Mouse (Mus musculus) CH12.LX (cell line): ENCODE data around the gene Glyr1. TPM values are rescaled to one million over a fixed set of nuclear protein-coding genes. Genes with fewer than 3 reads are reported as not detected.

Experiments used
- DNase-seq: peaks from one replicate; pipeline ENCODE4 v3.0.0-alpha.2; 2013; ENCODE audit errors: extremely low read depth
- H3K27ac ChIP-seq: 2 replicates; pipeline ENCODE4 v1.5.1; 2012; ENCODE audit warnings: low read depth, mild to moderate bottlenecking, control low read depth, moderate library complexity; ENCODE audit not compliant: insufficient read depth
- H3K27me3 ChIP-seq: replicated peaks from 2 replicates; pipeline ENCODE3; 2012; ENCODE audit warnings: inconsistent platforms
- H3K36me3 ChIP-seq, 2 experiments: replicated peaks in 1 of 2; 2 replicates each; pipeline versions ENCODE3 to v1.6.1; 2012; ENCODE audit warnings: inconsistent platforms in 1 of 2, low read length in 1 of 2, mild to moderate bottlenecking in 1 of 2, mixed read lengths in 1 of 2, moderate library complexity in 1 of 2; ENCODE audit not compliant: control insufficient read depth in 1 of 2, insufficient read depth in 1 of 2
- H3K4me1 ChIP-seq, 2 experiments: 2 replicates each; pipeline ENCODE4 v1.6.1; 2012; ENCODE audit warnings: inconsistent platforms in 1 of 2, moderate library complexity in 1 of 2; ENCODE audit not compliant: insufficient read depth in 2 of 2, control insufficient read depth in 1 of 2
- H3K4me2 ChIP-seq: 2 replicates; pipeline ENCODE4 v1.6.1; 2012; ENCODE audit warnings: low read depth, mild to moderate bottlenecking, control low read depth; ENCODE audit not compliant: poor library complexity, insufficient read depth, severe bottlenecking
- H3K4me3 ChIP-seq, 3 experiments: fragments of 150-350 bp in 1 of 3; sonication (generic) in 1 of 3; replicated peaks in 1 of 3; 2 replicates each; pipeline versions ENCODE3 to v1.5.1; 2011 to 2012; ENCODE audit warnings: low read depth in 2 of 3, low read length in 2 of 3, mild to moderate bottlenecking in 2 of 3, moderate library complexity in 2 of 3, control low read depth in 1 of 3, improper control_type of control experiment in 1 of 3, inconsistent platforms in 1 of 3, mixed read lengths in 1 of 3; ENCODE audit not compliant: poor library complexity in 1 of 3
- H3K79me2 ChIP-seq: replicated peaks from 2 replicates; pipeline ENCODE4 v1.6.1; 2012; ENCODE audit warnings: mild to moderate bottlenecking, moderate library complexity; ENCODE audit not compliant: control insufficient read depth, poor library complexity, insufficient read depth, severe bottlenecking; ENCODE audit errors: extremely low read depth
- H3K9ac ChIP-seq: 2 replicates; pipeline ENCODE4 v1.6.1; 2012; ENCODE audit warnings: low read depth, mild to moderate bottlenecking, control low read depth, moderate library complexity; ENCODE audit not compliant: insufficient read depth
- H3K9me3 ChIP-seq: replicated peaks from 2 replicates; pipeline ENCODE3; 2012; ENCODE audit warnings: low read length, inconsistent platforms, mixed read lengths
- BHLHE40 ChIP-seq: IDR thresholded peaks from 2 replicates; pipeline ENCODE4 v1.6.1; 2011; ENCODE audit warnings: mild to moderate bottlenecking, low read depth, low read length, improper control_type of control experiment
- CHD1 ChIP-seq: IDR thresholded peaks from 2 replicates; pipeline ENCODE4 v1.6.1; 2012; ENCODE audit warnings: low read depth, low read length, improper control_type of control experiment, inconsistent platforms
- CHD2 ChIP-seq: IDR thresholded peaks from 2 replicates; pipeline ENCODE4 v1.6.1; 2011; ENCODE audit warnings: low read length, improper control_type of control experiment
- CTCF ChIP-seq, 2 experiments: IDR thresholded peaks in 1 of 2; conservative IDR thresholded peaks in 1 of 2; 2 replicates each; pipeline ENCODE4 v1.5.1; 2011 to 2012; ENCODE audit warnings: low read depth in 2 of 2, low read length in 2 of 2, improper control_type of control experiment in 1 of 2, inconsistent platforms in 1 of 2, mild to moderate bottlenecking in 1 of 2, moderate library complexity in 1 of 2
- ELF1 ChIP-seq: IDR thresholded peaks from 2 replicates; pipeline ENCODE4 v1.6.1; 2014; ENCODE audit warnings: low read depth, mild to moderate bottlenecking, inconsistent platforms, low read length, improper control_type of control experiment
- EP300 ChIP-seq: IDR thresholded peaks from 2 replicates; pipeline ENCODE4 v1.6.1; 2011; ENCODE audit warnings: low read length, improper control_type of control experiment
- GABPA ChIP-seq: IDR thresholded peaks from 2 replicates; pipeline ENCODE4 v1.6.1; 2012; ENCODE audit warnings: low read depth, low read length, improper control_type of control experiment, inconsistent platforms; ENCODE audit not compliant: insufficient replicate concordance
- HCFC1 ChIP-seq: IDR thresholded peaks from 2 replicates; pipeline ENCODE4 v1.6.1; 2012; ENCODE audit warnings: low read depth, mild to moderate bottlenecking, inconsistent platforms, low read length, improper control_type of control experiment
- JUN ChIP-seq: IDR thresholded peaks from 2 replicates; pipeline ENCODE4 v1.6.1; 2011; ENCODE audit warnings: low read depth, mild to moderate bottlenecking, low read length, improper control_type of control experiment, moderate library complexity; ENCODE audit not compliant: insufficient read depth
- JUND ChIP-seq: conservative IDR thresholded peaks from 2 replicates; pipeline ENCODE4 v1.6.1; 2011; ENCODE audit warnings: low read depth, low read length, improper control_type of control experiment
- KAT2A ChIP-seq: IDR thresholded peaks from 2 replicates; pipeline ENCODE4 v1.6.1; 2012; ENCODE audit warnings: low read length, improper control_type of control experiment, inconsistent platforms; ENCODE audit not compliant: insufficient replicate concordance
- MAFK ChIP-seq: IDR thresholded peaks from 2 replicates; pipeline ENCODE4 v1.6.1; 2011; ENCODE audit warnings: low read length, improper control_type of control experiment; ENCODE audit not compliant: insufficient replicate concordance
- MAX ChIP-seq: IDR thresholded peaks from 2 replicates; pipeline ENCODE4 v1.6.1; 2011; ENCODE audit warnings: low read length, improper control_type of control experiment
- MAZ ChIP-seq: IDR thresholded peaks from 2 replicates; pipeline ENCODE4 v1.6.1; 2012; ENCODE audit warnings: low read depth, mild to moderate bottlenecking, inconsistent platforms, low read length, improper control_type of control experiment, moderate library complexity
- MXI1 ChIP-seq: IDR thresholded peaks from 2 replicates; pipeline ENCODE4 v1.6.1; 2011; ENCODE audit warnings: mild to moderate bottlenecking, low read depth, low read length, improper control_type of control experiment
- MYC ChIP-seq: IDR thresholded peaks from 2 replicates; pipeline ENCODE4 v1.6.1; 2011; ENCODE audit warnings: low read depth, mild to moderate bottlenecking, improper control_type of control experiment, low read length
- NELFE ChIP-seq: IDR thresholded peaks from 2 replicates; pipeline ENCODE4 v1.6.1; 2011; ENCODE audit warnings: low read depth, low read length, improper control_type of control experiment
- POLR2A ChIP-seq: IDR thresholded peaks from 2 replicates; pipeline ENCODE4 v1.6.1; 2011; ENCODE audit warnings: low read depth, mild to moderate bottlenecking, improper control_type of control experiment, low read length
- POLR2AphosphoS2 ChIP-seq: IDR thresholded peaks from 2 replicates; pipeline ENCODE4 v1.6.1; 2011; ENCODE audit warnings: low read depth, low read length, improper control_type of control experiment
- RCOR1 ChIP-seq: conservative IDR thresholded peaks from 2 replicates; pipeline ENCODE4 v1.6.1; 2012; ENCODE audit warnings: low read depth, mild to moderate bottlenecking, inconsistent platforms, low read length, improper control_type of control experiment
- SIN3A ChIP-seq: IDR thresholded peaks from 2 replicates; pipeline ENCODE4 v1.6.1; 2012; ENCODE audit warnings: low read length, improper control_type of control experiment, inconsistent platforms
- TCF12 ChIP-seq: IDR thresholded peaks from 2 replicates; pipeline ENCODE4 v1.6.1; 2014; ENCODE audit warnings: low read depth, mild to moderate bottlenecking, inconsistent platforms, low read length, improper control_type of control experiment
- USF2 ChIP-seq: conservative IDR thresholded peaks from 2 replicates; pipeline ENCODE4 v1.6.1; 2011; ENCODE audit warnings: low read depth, low read length, improper control_type of control experiment
- ZKSCAN1 ChIP-seq: IDR thresholded peaks from 2 replicates; pipeline ENCODE4 v1.6.1; 2012; ENCODE audit warnings: low read depth, inconsistent platforms, low read length, improper control_type of control experiment, borderline replicate concordance
- ZMIZ1 ChIP-seq: IDR thresholded peaks from 2 replicates; pipeline ENCODE4 v1.6.1; 2012; ENCODE audit warnings: low read depth, mild to moderate bottlenecking, inconsistent platforms, low read length, improper control_type of control experiment
- ZNF384 ChIP-seq: IDR thresholded peaks from 2 replicates; pipeline ENCODE4 v1.6.1; 2012; ENCODE audit warnings: low read depth, low read length, improper control_type of control experiment, inconsistent platforms
- dilution Hi-C: fragments of 300-500 bp; cut with MboI; formaldehyde crosslinking; loops from 2 replicates; pipeline ENCODE4 v1.14.3; 2020; ENCODE audit warnings: low sequenced_read_pairs; ENCODE audit not compliant: extremely low pct_unique_long_range_greater_than_20kb, extremely low pct_ligation_motif_present
- in situ Hi-C: fragments of 300-500 bp; cut with MboI; formaldehyde crosslinking; loops from 3 replicates; pipeline ENCODE4 v1.14.3; 2019; ENCODE audit warnings: low sequenced_read_pairs, low pct_ligation_motif_present, low pct_unique_long_range_greater_than_20kb, mixed read lengths
- polyA plus RNA-seq: library from polyadenylated mRNA; unstranded; fragments of >175 nt; gene quantifications from 2 replicates; pipeline ENCODE4 v1.2.1, GENCODE M21; 2012; ENCODE audit warnings: low read depth; ENCODE audit not compliant: insufficient read length
- total RNA-seq, 2 experiments: library from RNA; depleted of rRNA; stranded (reverse); fragments of 300-350 nt in 1 of 2; fragments of >200 nt in 1 of 2; gene quantifications; 2 replicates each; pipeline ENCODE4 v1.2.3; 2012 to 2014

Glyr1 gene
- total and polyA plus RNA-seq, 3 experiments, result 90.6 to 134 (median 132) TPM

DNA sequence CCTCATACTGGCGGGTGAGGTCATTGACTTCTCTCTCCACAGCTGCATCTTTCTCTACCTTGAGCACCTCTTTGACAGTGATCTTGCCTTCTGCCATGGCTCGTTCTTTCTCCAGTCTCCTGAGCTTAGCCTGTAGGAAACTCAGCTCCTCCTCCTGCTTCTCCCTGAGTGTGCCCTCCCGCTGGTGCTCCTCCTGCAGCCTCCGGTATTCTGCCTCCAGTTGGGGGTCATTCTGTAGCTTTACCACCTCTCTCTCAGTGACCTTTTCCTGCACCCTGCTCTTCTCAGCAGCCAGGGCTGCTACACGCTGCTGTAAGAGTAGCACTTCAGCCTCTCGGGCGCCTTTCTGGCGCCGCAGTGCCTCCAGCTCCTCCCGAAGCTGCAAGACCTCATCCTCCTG, 39.4 kb upstream of the Glyr1 start:
- H3K9ac ChIP-seq, result no peak overlapping the region
- peaks cover 29 to 54% of the 10 kb centered on the region in 2 experiments for H3K36me3 ChIP-seq
- dilution Hi-C loops, result no loop called here

DNA sequence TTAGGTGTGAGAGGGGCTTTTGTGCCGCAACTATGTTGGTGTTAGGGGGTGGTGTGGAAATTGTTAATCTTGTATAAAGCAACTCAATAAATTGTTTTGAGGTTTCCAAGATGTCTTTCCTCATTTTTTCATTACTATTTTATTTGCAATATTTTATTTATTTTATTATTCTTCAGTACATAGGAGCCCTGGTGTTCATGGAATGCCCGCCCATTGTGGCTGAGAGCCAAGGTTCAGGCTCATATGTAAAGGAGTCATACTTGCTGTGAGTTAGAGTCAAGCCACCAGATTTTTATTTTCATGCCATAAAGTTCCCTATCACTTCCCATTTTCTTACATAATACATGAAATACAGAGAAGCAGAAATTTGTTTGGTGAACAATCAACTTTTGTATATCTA, 36.5 kb upstream of the Glyr1 start:
- Histone ChIP-seq H3K9ac (no peak overlapping the region), H3K9me3 (no peaks in the 10 kb centered on the region), H3K4me1 (no peaks in the 10 kb centered on the region), H3K27ac (no peak overlapping the region), H3K36me3 (peaks cover 55 to 81% of the 10 kb centered on the region in 2 experiments), H3K4me3 (no peak overlapping the region), H3K27me3 (no peaks in the 10 kb centered on the region), H3K79me2 (no peaks in the 10 kb centered on the region), H3K4me2 (no peak overlapping the region)
- TF ChIP-seq POLR2AphosphoS2, result no peak
- TF ChIP-seq ELF1, result no peak
- TF ChIP-seq ZMIZ1, result no peak
- TF ChIP-seq TCF12, result no peak
- TF ChIP-seq CHD1, result no peak
- TF ChIP-seq POLR2A, result no peak
- no peak for TF ChIP-seq CHD2
- TF ChIP-seq ZKSCAN1, result no peak
- no peak for TF ChIP-seq JUND
- no peak for TF ChIP-seq GABPA
- TF ChIP-seq CTCF (conservative IDR thresholded peaks at IDR 0.05 in 1 of 2, IDR thresholded peaks at IDR 0.05 in 1 of 2; ENCODE audit: low read depth in 2 of 2, low read length in 2 of 2), result no peak
- TF ChIP-seq EP300, result no peak
- TF ChIP-seq MAFK, result no peak
- no peak for TF ChIP-seq NELFE
- in situ Hi-C loops, result no loop called here
- dilution Hi-C loops, result no loop called here
- DNase-seq, result no peak

More for the DNA sequence above, 39.4 kb upstream of the Glyr1 start:
- no peaks in the 10 kb centered on the region for H3K27me3 ChIP-seq
- H3K4me3 ChIP-seq, result no peak overlapping the region
- no peak for DNase-seq
- peaks cover 0 to 8% of the 10 kb centered on the region in 2 experiments; a peak in 2 of 4 replicates for H3K4me1 ChIP-seq
- no peaks in the 10 kb centered on the region for H3K79me2 ChIP-seq
- no peaks in the 10 kb centered on the region for H3K9me3 ChIP-seq
- in situ Hi-C loops, result no loop called here
- TF ChIP-seq USF2 (no peak), GABPA (no peak), ZKSCAN1 (no peak), HCFC1 (no peak), MXI1 (no peak), ZNF384 (no peak), SIN3A (no peak), MAX (no peak), JUN (no peak), JUND (no peak), KAT2A (no peak), RCOR1 (no peak), ZMIZ1 (no peak), BHLHE40 (no peak), MYC (no peak), MAFK (no peak), MAZ (no peak), TCF12 (no peak), POLR2A (no peak), ELF1 (no peak)
- H3K27ac ChIP-seq, result no peak overlapping the region
- no peak overlapping the region for H3K4me2 ChIP-seq
